Mouse (Mus musculus): ENCODE results near the gene Focad.

Gene Focad

GRCm38 (mm10) chr4:88458093-88458492 lies 363.7 kb downstream of the Focad start:
- no peak for DNase-seq (ENCODE audit: low spot score in 2 of 2)

GRCm38 (mm10) chr4:88458673-88459072 lies 364.2 kb downstream of the Focad start:
- DNase-seq (ENCODE audit: low spot score in 2 of 2), result no peak
